Mouse (Mus musculus): ENCODE results near the gene Ptprm. TPM values are rescaled to one million over a fixed set of nuclear protein-coding genes. Genes with fewer than 3 reads are reported as not detected.

Ptprm gene
- polyA plus RNA-seq, 1 experiment from 2014 or later: 8.0 TPM

DNA sequence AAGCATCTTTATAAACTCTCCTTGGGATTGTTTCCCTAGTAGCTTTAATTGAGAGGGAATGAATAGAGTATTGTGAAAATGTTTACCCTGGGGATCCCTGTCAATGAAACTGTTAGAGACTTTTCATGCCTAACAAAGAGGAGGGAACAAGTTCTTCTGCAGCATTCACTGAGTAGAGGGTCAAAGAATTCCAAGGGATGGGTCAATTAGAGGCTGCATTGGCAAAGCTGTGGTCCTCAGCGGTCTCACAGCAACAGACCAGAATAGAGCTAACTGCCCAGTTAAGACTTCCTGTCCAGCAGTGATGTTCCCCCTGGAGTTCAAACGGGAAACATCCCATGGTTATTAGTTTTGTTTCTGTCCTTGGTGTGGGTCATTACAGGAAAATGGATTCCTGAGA lies 538.3 kb downstream of the Ptprm start:
- Histone ChIP-seq H3K27me3 (replicated peaks; ENCODE audit: control insufficient read depth, insufficient read depth, low read length) (0 out of 2 replicates have a peak, but pooled peaks cover 2% of the 10 kb centered on the region), H3K4me1 (ENCODE audit: control insufficient read depth, insufficient read depth, low read length) (no peaks in the 10 kb centered on the region; the same call in 1 of the 2 replicates), H3K9me3 (replicated peaks; ENCODE audit: control insufficient read depth, low read length) (no peaks in the 10 kb centered on the region), H3K36me3 (ENCODE audit: control insufficient read depth, insufficient read depth, low read length) (no peaks in the 10 kb centered on the region), H3K4me3 (ENCODE audit: low read depth, low read length) (no peak overlapping the region), H3K4me2 (ENCODE audit: low read length) (no peak overlapping the region), H3K9ac (ENCODE audit: low read length) (no peak overlapping the region), H3K27ac (ENCODE audit: low read depth, low read length) (no peak overlapping the region)
- DNase-seq (ENCODE audit: low spot score): peak; percentile 19
- no peak for ATAC-seq
- WGBS: 4% methylated on average over 2 of the region's 2 CpGs

DNA sequence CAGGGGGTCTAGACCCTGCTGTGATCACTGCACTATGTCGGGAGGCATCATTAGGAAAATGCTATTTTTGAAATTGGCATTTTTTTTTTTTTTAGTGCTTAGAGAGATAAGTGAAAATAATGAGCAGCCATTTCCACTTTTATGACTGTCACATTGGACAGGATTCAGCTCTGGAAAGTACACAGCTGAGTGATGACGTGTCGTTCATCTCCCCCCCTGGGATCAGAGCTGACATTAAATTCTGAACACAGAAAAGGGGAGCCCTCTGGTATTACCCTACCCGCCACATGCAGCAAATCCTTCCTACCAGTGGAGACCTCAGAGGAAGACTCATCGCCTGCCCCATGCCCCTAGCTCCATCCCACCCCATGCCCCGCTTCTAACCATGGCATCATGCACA lies 540.5 kb downstream of the Ptprm start:
- Histone ChIP-seq H3K4me2 (ENCODE audit: low read length) (no peak overlapping the region), H3K27ac (ENCODE audit: low read depth, low read length) (no peak overlapping the region), H3K4me3 (ENCODE audit: low read depth, low read length) (no peak overlapping the region), H3K9me3 (replicated peaks; ENCODE audit: control insufficient read depth, low read length) (no peaks in the 10 kb centered on the region), H3K36me3 (ENCODE audit: control insufficient read depth, insufficient read depth, low read length) (no peaks in the 10 kb centered on the region), H3K4me1 (ENCODE audit: control insufficient read depth, insufficient read depth, low read length) (no peaks in the 10 kb centered on the region; the same call in 1 of the 2 replicates), H3K9ac (ENCODE audit: low read length) (no peak overlapping the region), H3K27me3 (replicated peaks; ENCODE audit: control insufficient read depth, insufficient read depth, low read length) (0 out of 2 replicates have a peak, but pooled peaks cover 2% of the 10 kb centered on the region)
- ATAC-seq: no peak
- DNase-seq (ENCODE audit: low spot score): peak; percentile 38
- 78% methylated on average over 6 of the region's 6 CpGs for whole genome bisulfite sequencing

- Histone ChIP-seq H3K9ac (ENCODE audit: low read length) (no peak overlapping the region), H3K27me3 (replicated peaks; ENCODE audit: control insufficient read depth, insufficient read depth, low read length) (0 out of 2 replicates have a peak, but pooled peaks cover 1% of the 10 kb centered on the region), H3K4me2 (ENCODE audit: low read length) (no peak overlapping the region), H3K4me3 (ENCODE audit: low read depth, low read length) (no peak overlapping the region), H3K27ac (ENCODE audit: low read depth, low read length) (no peak overlapping the region), H3K4me1 (ENCODE audit: control insufficient read depth, insufficient read depth, low read length) (no peaks in the 10 kb centered on the region; the same call in 1 of the 2 replicates), H3K36me3 (ENCODE audit: control insufficient read depth, insufficient read depth, low read length) (no peaks in the 10 kb centered on the region), H3K9me3 (replicated peaks; ENCODE audit: control insufficient read depth, low read length) (no peaks in the 10 kb centered on the region)
- 87% methylated on average over 10 of the region's 10 CpGs for WGBS
- ATAC-seq: no peak
- no peak for DNase-seq (ENCODE audit: low spot score)
These were observed 540.9 kb downstream of the Ptprm start for GRCm38 (mm10) chr17:66813346-66813745.

DNA sequence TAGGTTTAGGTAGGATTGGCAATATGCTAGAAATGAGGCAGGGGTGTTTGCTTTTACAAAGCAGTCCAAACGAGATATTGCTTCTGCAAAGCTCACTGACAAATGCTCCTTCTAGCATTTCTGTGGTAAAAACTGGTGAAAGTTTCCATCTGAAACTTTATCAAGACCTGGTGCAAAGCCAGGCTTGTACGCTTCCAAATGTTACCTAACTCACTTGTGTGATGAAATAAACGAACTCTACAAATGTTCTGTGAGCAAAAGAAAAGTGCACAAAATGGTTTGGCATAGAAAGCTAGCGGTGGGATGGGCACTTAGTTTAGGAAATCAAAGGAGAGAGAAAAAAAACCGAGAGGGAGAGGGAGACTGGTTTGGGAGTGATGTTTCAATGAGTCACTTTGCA lies 544.5 kb downstream of the Ptprm start:
- no peak overlapping the region for H3K27ac ChIP-seq (ENCODE audit: low read depth, low read length)
- DNase-seq (ENCODE audit: low spot score): no peak
- H3K4me3 ChIP-seq (ENCODE audit: low read depth, low read length): no peak overlapping the region
- no peak for ATAC-seq
- no peak overlapping the region for H3K9ac ChIP-seq (ENCODE audit: low read length)
- 75% methylated on average over 5 of the region's 5 CpGs for WGBS
- H3K4me1 ChIP-seq (ENCODE audit: control insufficient read depth, insufficient read depth, low read length): no peaks in the 10 kb centered on the region
- H3K9me3 ChIP-seq (replicated peaks; ENCODE audit: control insufficient read depth, low read length): no peaks in the 10 kb centered on the region
- no peak overlapping the region for H3K4me2 ChIP-seq (ENCODE audit: low read length)
- H3K36me3 ChIP-seq (ENCODE audit: control insufficient read depth, insufficient read depth, low read length): no peaks in the 10 kb centered on the region
- no peaks in the 10 kb centered on the region for H3K27me3 ChIP-seq (replicated peaks; ENCODE audit: control insufficient read depth, insufficient read depth, low read length)

DNA sequence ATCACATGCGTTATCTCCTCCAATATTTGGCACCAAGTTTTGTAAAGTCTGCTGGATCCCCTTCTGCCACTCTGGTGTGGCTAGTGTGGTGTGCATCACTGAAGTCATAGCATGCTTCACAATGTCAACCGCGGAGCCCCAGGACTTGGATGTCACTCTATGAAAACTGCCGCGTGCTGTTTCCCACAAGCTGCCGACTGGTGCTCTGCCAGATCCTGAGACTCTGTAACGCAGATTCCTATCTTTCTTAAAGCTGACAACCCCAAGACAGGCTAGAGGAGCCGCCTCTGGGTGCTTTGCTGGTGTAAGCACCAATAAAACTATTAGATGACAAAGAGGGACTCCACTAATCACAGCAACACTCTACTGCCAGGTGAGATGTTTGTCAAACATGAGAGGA lies 546.1 kb downstream of the Ptprm start:
- Histone ChIP-seq H3K4me2 (ENCODE audit: low read length) (no peak overlapping the region), H3K27me3 (replicated peaks; ENCODE audit: control insufficient read depth, insufficient read depth, low read length) (no peaks in the 10 kb centered on the region), H3K4me3 (ENCODE audit: low read depth, low read length) (no peak overlapping the region), H3K9me3 (replicated peaks; ENCODE audit: control insufficient read depth, low read length) (no peaks in the 10 kb centered on the region), H3K27ac (ENCODE audit: low read depth, low read length) (no peak overlapping the region), H3K9ac (ENCODE audit: low read length) (no peak overlapping the region), H3K4me1 (ENCODE audit: control insufficient read depth, insufficient read depth, low read length) (no peaks in the 10 kb centered on the region), H3K36me3 (ENCODE audit: control insufficient read depth, insufficient read depth, low read length) (no peaks in the 10 kb centered on the region)
- DNase-seq (ENCODE audit: low spot score): peak; percentile 46
- WGBS: 80% methylated on average over 8 of the region's 8 CpGs
- ATAC-seq: peak; percentile 18; the same call in 1 of the 2 replicates

DNA sequence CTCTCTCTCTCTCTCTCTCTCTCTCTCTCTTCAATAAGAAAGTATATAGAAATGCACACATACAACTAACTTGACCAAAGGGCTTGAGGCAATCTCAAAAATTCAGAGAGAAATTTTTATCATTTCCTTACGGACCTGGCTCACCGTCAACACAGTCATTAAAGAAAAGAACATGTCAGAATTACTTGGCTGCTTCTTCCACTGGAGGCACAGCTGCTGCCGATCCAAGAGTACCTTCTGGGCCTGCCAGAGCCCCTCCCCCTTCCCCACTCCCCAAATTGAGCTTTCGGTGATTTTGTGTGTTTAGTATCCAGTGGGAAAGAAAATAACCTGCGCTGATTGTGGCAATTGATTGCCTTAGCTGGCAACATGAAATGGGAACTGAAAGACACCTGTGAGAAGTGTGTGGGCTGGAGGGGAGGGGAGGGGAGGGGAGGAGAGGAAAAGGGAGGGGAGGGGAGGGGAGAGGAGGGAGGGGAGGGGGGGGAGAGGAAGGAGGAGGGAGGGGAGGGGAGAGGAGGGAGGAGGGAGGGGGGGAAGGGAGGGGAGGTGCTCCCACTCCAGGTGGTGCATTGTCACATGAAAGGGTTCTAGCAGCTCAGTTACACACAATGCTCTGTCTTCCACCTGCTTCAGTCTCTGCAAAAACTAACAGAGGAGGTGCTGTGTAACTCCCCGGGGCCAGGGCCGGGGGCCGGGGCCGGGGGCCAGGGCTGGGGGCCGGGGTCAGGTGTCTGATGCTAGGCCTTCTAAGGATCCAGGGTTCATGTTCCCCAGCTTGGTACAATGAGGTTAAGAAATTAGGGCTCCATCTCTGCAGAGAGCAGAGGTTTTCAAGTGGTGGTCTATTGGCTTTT lies 552.2 kb downstream of the Ptprm start:
- Histone ChIP-seq H3K9me3 (replicated peaks; ENCODE audit: control insufficient read depth, low read length) (no peaks in the 10 kb centered on the region), H3K27me3 (replicated peaks; ENCODE audit: control insufficient read depth, insufficient read depth, low read length) (no peaks in the 10 kb centered on the region), H3K27ac (ENCODE audit: low read depth, low read length) (no peak overlapping the region), H3K36me3 (ENCODE audit: control insufficient read depth, insufficient read depth, low read length) (no peaks in the 10 kb centered on the region), H3K4me3 (ENCODE audit: low read depth, low read length) (no peak overlapping the region), H3K4me1 (ENCODE audit: control insufficient read depth, insufficient read depth, low read length) (no peaks in the 10 kb centered on the region), H3K4me2 (ENCODE audit: low read length) (no peak overlapping the region), H3K9ac (ENCODE audit: low read length) (no peak overlapping the region)
- 36% methylated on average over 10 of the region's 10 CpGs for WGBS
- DNase-seq (ENCODE audit: low spot score) (peak; percentile 64), ATAC-seq (peak; percentile 58; the same call in 1 of the 2 replicates)

DNA sequence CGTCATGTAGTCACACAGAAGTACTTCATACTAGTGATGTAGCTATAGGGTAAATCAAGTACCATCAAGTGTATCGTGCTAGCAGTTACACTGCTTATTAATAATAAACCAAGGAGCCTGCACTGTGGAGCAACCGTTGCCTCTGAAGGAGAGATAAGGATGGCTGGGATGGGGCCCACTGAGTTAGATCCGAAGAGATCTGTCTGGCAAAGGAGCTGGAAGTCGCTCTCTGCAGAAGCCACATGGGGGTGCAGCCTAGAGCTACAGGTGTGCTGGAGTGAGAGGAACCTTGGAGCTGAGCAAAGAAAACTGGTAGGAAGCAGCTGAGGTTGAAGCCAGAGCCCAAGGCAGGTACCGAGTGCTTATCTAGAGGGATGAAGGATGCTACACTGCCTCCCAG lies 554.0 kb downstream of the Ptprm start:
- H3K27me3 ChIP-seq (replicated peaks; ENCODE audit: control insufficient read depth, insufficient read depth, low read length): no peaks in the 10 kb centered on the region
- H3K4me2 ChIP-seq (ENCODE audit: low read length): no peak overlapping the region
- no peaks in the 10 kb centered on the region for H3K36me3 ChIP-seq (ENCODE audit: control insufficient read depth, insufficient read depth, low read length)
- 94% methylated on average over 6 of the region's 6 CpGs for WGBS
- H3K4me3 ChIP-seq (ENCODE audit: low read depth, low read length): no peak overlapping the region
- no peaks in the 10 kb centered on the region for H3K9me3 ChIP-seq (replicated peaks; ENCODE audit: control insufficient read depth, low read length)
- ATAC-seq (no peak), DNase-seq (ENCODE audit: low spot score) (no peak)
- H3K27ac ChIP-seq (ENCODE audit: low read depth, low read length): no peak overlapping the region
- no peaks in the 10 kb centered on the region for H3K4me1 ChIP-seq (ENCODE audit: control insufficient read depth, insufficient read depth, low read length)
- no peak overlapping the region for H3K9ac ChIP-seq (ENCODE audit: low read length)

DNA sequence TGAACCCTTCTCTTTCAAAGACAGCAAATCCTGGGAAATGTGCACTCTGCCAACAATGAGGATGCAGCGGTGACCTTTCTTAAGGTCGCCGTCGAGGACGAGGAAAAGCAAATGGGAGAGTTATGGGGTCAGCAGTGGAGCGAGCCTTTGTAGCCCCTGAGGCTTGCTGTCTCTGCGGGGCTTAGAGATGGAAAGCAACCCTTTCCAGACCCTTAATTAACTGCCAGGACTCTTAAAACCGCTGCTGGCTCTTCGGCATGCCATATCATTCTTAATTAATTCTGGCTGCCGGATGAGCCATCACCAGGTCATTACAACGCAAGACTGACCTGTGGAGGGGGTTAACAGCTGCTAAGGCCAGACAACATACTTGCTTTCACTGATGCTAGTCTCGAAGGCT lies 568.1 kb downstream of the Ptprm start:
- H3K36me3 ChIP-seq (ENCODE audit: control insufficient read depth, insufficient read depth, low read length): no peaks in the 10 kb centered on the region
- ATAC-seq: no peak
- H3K9ac ChIP-seq (ENCODE audit: low read length): no peak overlapping the region
- no peaks in the 10 kb centered on the region for H3K9me3 ChIP-seq (replicated peaks; ENCODE audit: control insufficient read depth, low read length)
- H3K4me3 ChIP-seq (ENCODE audit: low read depth, low read length): no peak overlapping the region
- DNase-seq (ENCODE audit: low spot score): no peak
- no peak overlapping the region for H3K27ac ChIP-seq (ENCODE audit: low read depth, low read length)
- peaks cover 6% of the 10 kb centered on the region for H3K4me1 ChIP-seq (ENCODE audit: control insufficient read depth, insufficient read depth, low read length)
- 27% methylated on average over 12 of the region's 12 CpGs for WGBS
- no peak overlapping the region for H3K4me2 ChIP-seq (ENCODE audit: low read length)
- H3K27me3 ChIP-seq (replicated peaks; ENCODE audit: control insufficient read depth, insufficient read depth, low read length): no peaks in the 10 kb centered on the region

GRCm38 (mm10) chr17:66785586-66785985 lies 568.7 kb downstream of the Ptprm start:
- WGBS: 91% methylated on average over 11 of the region's 11 CpGs

More at GRCm38 (mm10) chr17:66785586-66785985, 568.7 kb downstream of the Ptprm start:
- Histone ChIP-seq H3K4me2 (ENCODE audit: low read length) (no peak overlapping the region), H3K36me3 (ENCODE audit: control insufficient read depth, insufficient read depth, low read length) (no peaks in the 10 kb centered on the region), H3K27ac (ENCODE audit: low read depth, low read length) (no peak overlapping the region), H3K27me3 (replicated peaks; ENCODE audit: control insufficient read depth, insufficient read depth, low read length) (no peaks in the 10 kb centered on the region), H3K4me3 (ENCODE audit: low read depth, low read length) (no peak overlapping the region), H3K9ac (ENCODE audit: low read length) (no peak overlapping the region), H3K4me1 (ENCODE audit: control insufficient read depth, insufficient read depth, low read length) (peaks cover 6% of the 10 kb centered on the region), H3K9me3 (replicated peaks; ENCODE audit: control insufficient read depth, low read length) (no peaks in the 10 kb centered on the region)
- DNase-seq (ENCODE audit: low spot score): no peak
- no peak for ATAC-seq

Measured in forebrain, embryonic 14.5 days (tissue).